Mouse (Mus musculus) neutrophil, adult 5-6 weeks (primary cell): Measurements from ENCODE around the gene Atp5b. TPM values are rescaled to one million over a fixed set of nuclear protein-coding genes. Genes with fewer than 3 reads are reported as not detected.
"Not testable (repeated sequence)": the region's sequence is repeated elsewhere in the genome, so short reads cannot be mapped to it uniquely, and the experiment has no call there.

ENCODE experiments used
- ATAC-seq: fragments of 151-379, 151-347 bp; 2 replicates; pipeline ENCODE4 v1.8.0; 2017; ENCODE audit warnings: mild to moderate bottlenecking, moderate TSS enrichment; ENCODE audit not compliant: insufficient number of reproducible peaks, poor library complexity, low FRiP score, severe bottlenecking; ENCODE audit errors: extremely low read depth
- total RNA-seq: library from RNA; stranded (forward); fragments of 200-1000 nt; gene quantifications from 2 replicates; pipeline ENCODE4 v1.2.3, GENCODE M21; 2017

Gene Atp5b
- total RNA-seq, 1 experiment from 2014 or later = 588 TPM

GRCm38 (mm10) chr10:128062221-128062989, 20.7 kb upstream of the Atp5b start:
- no peak for ATAC-seq

- no peak for ATAC-seq
Observed at GRCm38 (mm10) chr10:128066072-128066471, 17.0 kb upstream of the Atp5b start.

GRCm38 (mm10) chr10:128069201-128069600, 13.9 kb upstream of the Atp5b start:
- no peak for ATAC-seq

GRCm38 (mm10) chr10:128070432-128070831, 12.6 kb upstream of the Atp5b start:
- not testable (repeated sequence) for ATAC-seq

GRCm38 (mm10) chr10:128078269-128078668, 4.8 kb upstream of the Atp5b start:
- not testable (repeated sequence) for ATAC-seq

GRCm38 (mm10) chr10:128080496-128080895, 2.6 kb upstream of the Atp5b start:
- ATAC-seq = no peak

GRCm38 (mm10) chr10:128081807-128082476, 1.1 kb upstream of the Atp5b start:
- no peak for ATAC-seq

GRCm38 (mm10) chr10:128082477-128082808, 630 bp upstream of the Atp5b start:
- ATAC-seq = no peak

- ATAC-seq = no peak
Observed at GRCm38 (mm10) chr10:128083688-128084087, 615 bp downstream of the Atp5b start.

- no peak for ATAC-seq
Observed at GRCm38 (mm10) chr10:128084160-128084559, 1.1 kb downstream of the Atp5b start.

GRCm38 (mm10) chr10:128086391-128086790, 3.3 kb downstream of the Atp5b start:
- no peak for ATAC-seq

- ATAC-seq = not testable (repeated sequence)
Observed at GRCm38 (mm10) chr10:128087216-128087615, 4.1 kb downstream of the Atp5b start.

GRCm38 (mm10) chr10:128088181-128088580, 5.1 kb downstream of the Atp5b start:
- ATAC-seq = no peak

- ATAC-seq = no peak
Observed at GRCm38 (mm10) chr10:128089842-128090241, 6.8 kb downstream of the Atp5b start.

GRCm38 (mm10) chr10:128090651-128091563, 7.8 kb downstream of the Atp5b start:
- ATAC-seq = peak; percentile 55

GRCm38 (mm10) chr10:128091564-128092505, 8.8 kb downstream of the Atp5b start, which contains the start of gene Baz2a:
Baz2a (plus strand) TSS chr10:128091577.
- ATAC-seq = peak; percentile 24; the same call in 1 of the 2 replicates

GRCm38 (mm10) chr10:128092506-128093495, 9.7 kb downstream of the Atp5b start:
- peak; percentile 14 for ATAC-seq
